Mouse (Mus musculus) E14TG2a.4 (cell line): ENCODE results near the gene Itk.

Experiments used
- H3K27me3 ChIP-seq: 2 replicates; pipeline ENCODE4 v1.6.1; 2014; ENCODE audit warnings: low read length, control low read depth; ENCODE audit not compliant: insufficient read depth
- H3K36me3 ChIP-seq: 2 replicates; pipeline ENCODE4 v1.6.1; 2014; ENCODE audit warnings: low read length, control low read depth; ENCODE audit not compliant: insufficient read depth
- H3K4me1 ChIP-seq: replicated peaks from 2 replicates; pipeline ENCODE4 v1.6.1; 2014; ENCODE audit warnings: low read depth, low read length, control low read depth
- H3K4me3 ChIP-seq: replicated peaks from 2 replicates; pipeline ENCODE4 v1.5.1; 2014; ENCODE audit warnings: mild to moderate bottlenecking, low read length
- H3K9me3 ChIP-seq: 2 replicates; pipeline ENCODE4 v1.6.1; 2014; ENCODE audit warnings: low read length, control low read depth
- CTCF ChIP-seq: conservative IDR thresholded peaks from 2 replicates; pipeline ENCODE4 v1.5.1; 2014; ENCODE audit warnings: low read length
- NANOG ChIP-seq: IDR thresholded peaks from 2 replicates; pipeline ENCODE4 v1.6.1; 2014; ENCODE audit warnings: borderline replicate concordance, low read length, mixed read lengths
- POU5F1 ChIP-seq: IDR thresholded peaks from 2 replicates; pipeline ENCODE4 v1.6.1; 2014; ENCODE audit warnings: low read length, borderline replicate concordance

Itk gene

GRCm38 (mm10) chr11:46396860-46397179 lies 7.5 kb upstream of the Itk start:
- H3K4me3 ChIP-seq: no peak overlapping the region
- H3K9me3 ChIP-seq: no peaks in the 10 kb centered on the region
- TF ChIP-seq NANOG (no peak), POU5F1 (no peak), CTCF (no peak)
- peaks cover 6% of the 10 kb centered on the region for H3K4me1 ChIP-seq
- H3K27me3 ChIP-seq: no peaks in the 10 kb centered on the region; the same call in 1 of the 2 replicates
- no peaks in the 10 kb centered on the region for H3K36me3 ChIP-seq

- Histone ChIP-seq H3K4me1 (peaks cover 6% of the 10 kb centered on the region), H3K9me3 (no peaks in the 10 kb centered on the region), H3K27me3 (no peaks in the 10 kb centered on the region; the same call in 1 of the 2 replicates), H3K4me3 (no peak within 1 kb of the TSS), H3K36me3 (no peaks in the 10 kb centered on the region)
- TF ChIP-seq POU5F1 (no peak), NANOG (no peak), CTCF (no peak)
These were observed 7.0 kb upstream of the Itk start, which contains the start of gene Fam71b for GRCm38 (mm10) chr11:46396167-46396859. TSS of gene Fam71b (plus strand) at chr11:46396559.

GRCm38 (mm10) chr11:46395698-46396097 lies 6.4 kb upstream of the Itk start:
- Histone ChIP-seq H3K4me1 (peaks cover 6% of the 10 kb centered on the region), H3K36me3 (no peaks in the 10 kb centered on the region), H3K4me3 (no peak overlapping the region), H3K27me3 (no peaks in the 10 kb centered on the region; the same call in 1 of the 2 replicates), H3K9me3 (no peaks in the 10 kb centered on the region)
- TF ChIP-seq NANOG: no peak
- TF ChIP-seq CTCF: no peak
- no peak for TF ChIP-seq POU5F1

- Histone ChIP-seq H3K4me1 (peaks cover 6% of the 10 kb centered on the region), H3K36me3 (no peaks in the 10 kb centered on the region), H3K9me3 (no peaks in the 10 kb centered on the region), H3K4me3 (no peak overlapping the region), H3K27me3 (no peaks in the 10 kb centered on the region; the same call in 1 of the 2 replicates)
- TF ChIP-seq NANOG (no peak), CTCF (no peak), POU5F1 (no peak)
These were observed 5.8 kb upstream of the Itk start for GRCm38 (mm10) chr11:46395088-46395487.

GRCm38 (mm10) chr11:46393413-46393812 lies 4.1 kb upstream of the Itk start:
- H3K4me3 ChIP-seq: no peak overlapping the region
- no peaks in the 10 kb centered on the region for H3K9me3 ChIP-seq
- H3K36me3 ChIP-seq: no peaks in the 10 kb centered on the region
- no peaks in the 10 kb centered on the region; the same call in 1 of the 2 replicates for H3K27me3 ChIP-seq
- H3K4me1 ChIP-seq: peaks cover 6% of the 10 kb centered on the region
- TF ChIP-seq NANOG: no peak
- TF ChIP-seq CTCF: no peak
- TF ChIP-seq POU5F1: no peak

- no peak for TF ChIP-seq POU5F1
- no peak for TF ChIP-seq CTCF
- no peak for TF ChIP-seq NANOG
- H3K27me3 ChIP-seq: no peaks in the 10 kb centered on the region; the same call in 1 of the 2 replicates
- no peaks in the 10 kb centered on the region for H3K9me3 ChIP-seq
- peaks cover 6% of the 10 kb centered on the region for H3K4me1 ChIP-seq
- no peak overlapping the region for H3K4me3 ChIP-seq
- H3K36me3 ChIP-seq: no peaks in the 10 kb centered on the region
These were observed 3.6 kb upstream of the Itk start for GRCm38 (mm10) chr11:46392890-46393289.

- H3K36me3 ChIP-seq: no peaks in the 10 kb centered on the region
- H3K4me3 ChIP-seq: no peak overlapping the region
- TF ChIP-seq NANOG (no peak), CTCF (no peak), POU5F1 (no peak)
- no peaks in the 10 kb centered on the region for H3K4me1 ChIP-seq
- H3K27me3 ChIP-seq: no peaks in the 10 kb centered on the region
- H3K9me3 ChIP-seq: no peaks in the 10 kb centered on the region
These were observed 1.3 kb upstream of the Itk start for GRCm38 (mm10) chr11:46390621-46391020.

GRCm38 (mm10) chr11:46388438-46388837 lies 877 bp downstream of the Itk start:
- no peaks in the 10 kb centered on the region for H3K27me3 ChIP-seq
- H3K9me3 ChIP-seq: no peaks in the 10 kb centered on the region
- no peaks in the 10 kb centered on the region for H3K36me3 ChIP-seq
- no peaks in the 10 kb centered on the region for H3K4me1 ChIP-seq
- TF ChIP-seq NANOG: no peak
- TF ChIP-seq POU5F1: no peak
- no peak for TF ChIP-seq CTCF
- no peak overlapping the region for H3K4me3 ChIP-seq

GRCm38 (mm10) chr11:46387061-46387460 lies 2.3 kb downstream of the Itk start:
- no peaks in the 10 kb centered on the region for H3K36me3 ChIP-seq
- no peaks in the 10 kb centered on the region for H3K27me3 ChIP-seq
- H3K4me3 ChIP-seq: no peak overlapping the region
- TF ChIP-seq POU5F1 (no peak), NANOG (no peak), CTCF (no peak)
- H3K4me1 ChIP-seq: no peaks in the 10 kb centered on the region
- no peaks in the 10 kb centered on the region for H3K9me3 ChIP-seq
